Mouse (Mus musculus) urinary bladder, postnatal 25 days (tissue): ENCODE data around the gene Dlgap1.
A peak's percentile ranks its signal among the peaks of the same experiment; 100 is the strongest.

ENCODE experiments used
- DNase-seq: peaks from one replicate; pipeline ENCODE4 v3.0.0; 2022; ENCODE audit warnings: low spot score

Dlgap1 gene

GRCm38 (mm10) chr17:70626396-70626795 lies 657.5 kb downstream of the Dlgap1 start:
- DNase-seq: no peak

GRCm38 (mm10) chr17:70626925-70627324 lies 658.1 kb downstream of the Dlgap1 start:
- DNase-seq: no peak

- no peak for DNase-seq
Measured at GRCm38 (mm10) chr17:70629653-70630378, 660.9 kb downstream of the Dlgap1 start.

- DNase-seq: peak; percentile 56
Measured at GRCm38 (mm10) chr17:70633181-70633944, 664.5 kb downstream of the Dlgap1 start.

DNA sequence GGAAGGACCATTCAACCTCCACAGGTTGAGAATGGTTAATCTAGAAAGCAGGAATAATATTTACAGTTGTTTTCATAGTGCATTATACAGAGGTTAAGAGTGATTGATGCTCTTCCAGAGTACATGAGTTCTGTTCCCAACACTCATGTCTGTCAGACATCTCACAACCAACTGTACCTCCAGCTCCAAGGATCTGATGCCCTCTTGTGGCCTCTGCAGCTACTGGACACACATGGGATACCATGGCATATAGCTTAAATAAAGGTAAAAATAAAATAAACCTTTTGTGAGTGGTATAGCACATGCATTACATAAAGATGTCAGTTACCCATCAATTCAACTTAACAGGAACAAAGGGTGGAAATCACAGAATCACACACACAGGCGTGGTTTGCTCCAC lies 674.3 kb downstream of the Dlgap1 start:
- no peak for DNase-seq

DNA sequence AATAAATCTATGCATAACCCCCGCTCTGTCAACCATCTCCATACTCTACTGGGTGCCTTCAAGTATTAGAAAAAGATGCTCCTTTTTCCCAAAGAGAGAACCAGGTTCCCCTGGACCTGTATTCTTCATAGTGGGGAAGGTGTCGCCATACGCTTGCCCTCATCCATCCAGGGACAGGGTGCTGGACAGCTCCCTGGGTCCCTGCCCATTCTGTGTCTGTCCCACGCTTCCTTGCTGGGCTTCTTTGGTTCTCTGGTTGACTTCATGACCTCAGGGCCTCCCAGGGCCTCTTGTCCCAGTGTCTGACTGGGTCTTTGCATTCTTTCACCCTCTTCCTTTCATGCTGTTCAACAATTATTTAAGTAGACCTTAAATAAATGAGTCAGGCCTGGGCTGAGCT lies 677.8 kb downstream of the Dlgap1 start:
- no peak for DNase-seq

DNA sequence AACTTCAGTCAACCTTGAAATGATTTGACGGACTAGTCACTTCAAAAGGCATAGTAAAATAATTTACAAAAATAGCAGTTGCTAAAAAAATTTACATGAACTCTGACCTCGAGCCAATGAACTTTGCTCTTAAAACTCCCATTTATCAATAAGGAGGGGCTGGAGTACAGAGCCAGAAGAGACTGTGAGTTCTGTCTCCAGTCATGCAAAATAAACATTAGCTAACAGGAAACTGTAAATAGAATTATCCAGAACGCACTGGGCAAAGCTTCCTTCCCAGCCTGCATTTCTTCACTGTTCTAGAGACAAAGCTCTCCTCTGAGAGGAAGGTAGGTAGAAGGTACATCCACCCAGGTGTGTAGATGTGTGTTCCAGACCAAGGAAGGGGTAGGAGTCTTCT lies 692.5 kb downstream of the Dlgap1 start:
- DNase-seq: no peak

GRCm38 (mm10) chr17:70663992-70664391 lies 695.1 kb downstream of the Dlgap1 start:
- DNase-seq: no peak

DNA sequence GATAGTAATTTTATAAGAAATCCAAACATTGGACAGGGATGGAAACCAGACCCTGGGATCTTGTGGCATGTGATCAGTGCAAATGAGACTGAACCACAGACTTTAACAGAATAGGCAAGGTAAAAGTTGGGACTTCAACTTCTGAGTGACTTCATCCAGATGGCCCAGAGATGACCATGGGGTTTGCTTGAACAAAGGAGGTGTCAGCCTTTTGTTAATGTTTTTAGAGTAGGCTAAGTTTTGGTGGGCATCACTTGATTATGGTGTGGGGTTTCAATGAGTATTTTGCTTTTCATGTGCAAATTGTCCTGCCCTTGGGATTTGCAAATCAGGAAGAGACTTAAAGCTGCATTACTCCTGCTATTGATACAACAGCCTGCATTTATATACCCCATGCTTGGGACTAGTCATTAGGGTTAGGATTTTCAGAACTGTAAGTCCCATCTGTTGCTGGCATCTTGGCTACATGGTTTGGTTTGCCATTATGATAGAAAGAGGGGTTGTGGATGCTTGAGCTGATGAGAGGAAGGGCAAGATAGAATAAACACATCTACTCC lies 695.7 kb downstream of the Dlgap1 start:
- no peak for DNase-seq

- DNase-seq: no peak
Measured at GRCm38 (mm10) chr17:70673985-70674384, 705.1 kb downstream of the Dlgap1 start.

DNA sequence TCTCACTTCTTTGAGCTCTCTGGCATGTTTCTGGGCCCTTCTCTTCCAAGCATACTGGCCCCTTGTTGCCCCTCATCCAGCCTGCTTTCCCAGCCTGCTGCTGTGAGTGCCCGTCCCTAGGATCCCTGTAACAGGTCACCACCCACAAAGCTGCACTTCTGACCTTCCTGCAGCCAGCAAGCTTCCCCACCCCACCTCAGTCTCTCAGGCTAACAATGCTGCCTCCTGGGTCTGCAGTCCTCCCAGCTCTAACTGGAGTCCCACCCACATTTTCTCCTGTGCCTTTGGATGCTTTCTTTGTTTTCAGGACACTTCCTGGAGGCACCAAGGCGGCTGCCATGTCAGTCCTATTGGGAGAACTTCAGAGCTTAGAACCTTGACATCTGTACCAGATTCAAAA lies 707.6 kb downstream of the Dlgap1 start:
- no peak for DNase-seq

GRCm38 (mm10) chr17:70683561-70684167 lies 714.8 kb downstream of the Dlgap1 start:
- peak; percentile 82 for DNase-seq

DNA sequence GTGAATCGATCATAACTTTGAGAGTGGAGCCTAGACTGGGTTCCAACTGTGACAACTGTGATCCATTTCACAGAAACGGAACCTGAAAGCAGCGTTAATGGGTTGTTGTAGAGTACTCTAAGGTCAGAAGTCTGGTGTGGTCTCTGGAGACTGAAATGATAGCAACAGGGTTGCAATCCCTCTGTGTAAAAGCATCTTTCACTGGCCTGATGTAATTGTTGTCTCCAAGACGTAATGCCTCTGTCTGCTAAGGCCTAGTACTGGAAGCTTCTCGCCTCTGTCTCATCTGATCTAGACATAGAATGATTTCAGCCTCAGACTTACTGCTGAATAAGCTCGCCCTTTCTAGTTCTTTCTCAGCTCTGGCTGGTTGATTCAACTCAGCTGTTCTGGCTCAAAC lies 721.3 kb downstream of the Dlgap1 start:
- no peak for DNase-seq

GRCm38 (mm10) chr17:70690598-70690997 lies 721.7 kb downstream of the Dlgap1 start:
- no peak for DNase-seq

DNA sequence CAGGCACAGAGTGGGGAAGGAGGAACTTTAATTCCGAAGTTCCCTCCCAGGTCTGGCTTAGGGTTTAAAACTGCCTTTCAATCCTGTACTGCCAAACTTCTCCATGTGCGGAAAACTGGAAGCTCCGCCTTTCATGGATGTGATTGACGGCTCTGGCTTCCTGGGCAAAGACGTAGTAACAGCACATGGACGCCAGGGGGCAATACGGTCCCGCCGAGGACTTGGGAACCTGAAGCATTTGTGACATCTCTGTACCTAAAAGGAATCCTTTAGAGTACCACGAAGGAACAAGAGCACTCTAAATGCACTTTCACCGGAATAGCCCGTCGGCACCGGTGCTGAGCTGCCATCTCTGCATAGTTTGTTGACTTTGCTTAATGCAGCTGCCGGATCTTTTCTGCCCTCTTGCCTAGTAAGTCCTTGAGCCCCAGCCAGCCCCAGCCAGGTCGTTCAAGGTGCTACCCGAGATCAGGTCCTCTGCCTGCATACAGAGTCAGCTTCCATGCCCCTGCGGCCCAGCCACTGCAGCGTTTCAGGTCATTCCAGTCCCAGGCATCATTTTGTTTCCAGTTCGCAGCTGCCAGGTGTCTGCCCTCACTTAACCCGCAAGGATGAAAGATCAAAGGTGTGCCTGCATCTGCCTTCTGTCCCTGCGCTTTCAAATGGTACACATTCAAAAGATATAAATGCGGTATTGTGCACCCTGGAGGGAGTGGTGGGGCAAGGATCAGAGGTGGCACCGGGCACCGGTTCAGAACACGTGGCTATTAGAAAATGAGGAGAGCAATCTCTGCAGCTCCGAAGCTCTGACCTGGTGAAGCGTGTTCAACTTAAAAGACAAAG lies 738.3 kb downstream of the Dlgap1 start:
- peak; percentile 82 for DNase-seq

GRCm38 (mm10) chr17:70707819-70708140 lies 738.9 kb downstream of the Dlgap1 start:
- DNase-seq: no peak

GRCm38 (mm10) chr17:70709545-70709944 lies 740.7 kb downstream of the Dlgap1 start:
- no peak for DNase-seq

GRCm38 (mm10) chr17:70713470-70713869 lies 744.6 kb downstream of the Dlgap1 start:
- no peak for DNase-seq

GRCm38 (mm10) chr17:70719684-70720324 lies 750.9 kb downstream of the Dlgap1 start:
- peak; percentile 38 for DNase-seq

GRCm38 (mm10) chr17:70720766-70721165 lies 751.9 kb downstream of the Dlgap1 start:
- no peak for DNase-seq

GRCm38 (mm10) chr17:70722146-70722545 lies 753.3 kb downstream of the Dlgap1 start:
- DNase-seq: no peak
